Mouse (Mus musculus): ENCODE measurements around the gene Ddx19b.
"Not testable (repeated sequence)": the region's sequence is repeated elsewhere in the genome, so short reads cannot be mapped to it uniquely, and the experiment has no call there.

Ddx19b gene

GRCm38 (mm10) chr8:110963051-110963450 lies 68.5 kb downstream of the Ddx19b start:
- no peak for DNase-seq

- no peak for DNase-seq
These were observed 71.6 kb downstream of the Ddx19b start for GRCm38 (mm10) chr8:110959906-110960305.

GRCm38 (mm10) chr8:110959071-110959780 lies 72.3 kb downstream of the Ddx19b start:
- DNase-seq, result no peak

- not testable (repeated sequence) for DNase-seq
These were observed 73.0 kb downstream of the Ddx19b start for GRCm38 (mm10) chr8:110958553-110958952.

GRCm38 (mm10) chr8:110958135-110958534 lies 73.4 kb downstream of the Ddx19b start:
- no peak for DNase-seq

- no peak for DNase-seq
These were observed 74.1 kb downstream of the Ddx19b start for GRCm38 (mm10) chr8:110957471-110957870.

GRCm38 (mm10) chr8:110956619-110957450 lies 74.7 kb downstream of the Ddx19b start:
- DNase-seq, result no peak

GRCm38 (mm10) chr8:110954776-110955175 lies 76.8 kb downstream of the Ddx19b start:
- no peak for DNase-seq

Data from kidney, postnatal 36 days (tissue).